Mouse (Mus musculus) ES-Bruce4 (cell line): ENCODE results near the gene Cotl1.

ENCODE experiments used
- CTCF ChIP-seq: IDR thresholded peaks from one replicate; pipeline ENCODE4 v1.8.1; 2011; ENCODE audit warnings: low read depth, low read length
- POLR2A ChIP-seq: IDR thresholded peaks from one replicate; pipeline ENCODE4 v1.8.1; 2011; ENCODE audit warnings: low read length; ENCODE audit not compliant: insufficient read depth

GRCm38 (mm10) chr8:119810127-119810868 lies 30.0 kb downstream of the Cotl1 start:
- TF ChIP-seq POLR2A, result no peak
- TF ChIP-seq CTCF, result no peak
